Mouse (Mus musculus): ENCODE measurements around the gene Fblim1.

DNA sequence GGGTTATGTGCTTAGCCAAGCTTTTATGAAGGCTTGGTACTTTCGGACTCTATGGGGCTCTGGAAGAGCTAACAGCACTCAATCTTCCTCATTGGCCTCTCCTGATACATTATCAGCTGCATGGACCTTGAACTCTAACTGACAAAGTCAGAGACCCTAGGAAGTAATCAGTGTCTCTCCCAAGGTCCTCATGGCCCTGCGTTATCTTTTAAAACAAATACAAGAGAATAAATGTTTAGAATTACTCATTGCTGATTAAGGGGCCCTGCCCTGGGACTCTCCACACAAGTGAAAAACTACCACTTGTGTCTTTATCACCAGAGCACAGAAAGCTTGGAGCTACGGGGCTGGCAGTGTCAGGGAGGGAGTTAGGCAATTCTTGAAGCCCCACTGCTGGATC, 27.1 kb downstream of the Fblim1 start:
- TF ChIP-seq POLR2A (IDR thresholded peaks at IDR 0.05; ENCODE audit: insufficient read length, low read depth) (no peak), MYOD1 (IDR thresholded peaks at IDR 0.05; ENCODE audit: control insufficient read depth in 1 of 3, insufficient read length in 2 of 3, low read depth in 2 of 3) (no peak), MAX (IDR thresholded peaks at IDR 0.05; ENCODE audit: low read depth) (no peak), E2F4 (IDR thresholded peaks at IDR 0.05; ENCODE audit: insufficient read depth) (no peak), POLR2AphosphoS2 (IDR thresholded peaks at IDR 0.05; ENCODE audit: insufficient read length, low read depth) (no peak), USF1 (IDR thresholded peaks at IDR 0.05; ENCODE audit: low read depth) (no peak), MYOG (IDR thresholded peaks at IDR 0.05; ENCODE audit: control insufficient read depth in 1 of 3, insufficient read depth in 1 of 3, insufficient read length in 2 of 3, low read depth in 2 of 3) (no peak), CEBPB (IDR thresholded peaks at IDR 0.05; ENCODE audit: insufficient read depth, poor library complexity, severe bottlenecking) (no peak), SRF (IDR thresholded peaks at IDR 0.05; ENCODE audit: control insufficient read depth, insufficient read length, low read depth) (no peak)
